In genomic region chr7:7120921-7121601, GRCm38 (mm10) we compare ENCODE assay signal across 8 mouse cellular contexts. TPM values are rescaled to one million over a fixed set of nuclear protein-coding genes. Genes with fewer than 3 reads are reported as not detected.
DNase-seq lines count a peak whose midpoint lies in the region; ATAC-seq and TF ChIP-seq lines count a peak whose summit lies in the region.

Gene Zfp954 (minus strand): TSS chr7:7121488.

- TF ChIP-seq POLR2A in cortical plate, adult 2 months (IDR thresholded peaks at IDR 0.05; ENCODE audit: extremely low read depth, insufficient read depth, low read length) = peak; percentile 72

- peaks cover 45% of the 10 kb centered on the region for H3K36me3 ChIP-seq in megakaryocyte, embryonic 14.5 days (replicated peaks; ENCODE audit: low read length)

- peak; percentile 92 for ATAC-seq in activated CD4-positive, CD25-positive, alpha-beta regulatory T cell, adult 4 months

- DNase-seq in gastrocnemius, adult 8-10 months (ENCODE audit: low spot score in 2 of 2) = peak; percentile 69 to 71
- DNase-seq in hindlimb bud, embryonic 11.5 days (ENCODE audit: extremely low spot score, low read depth, low spot score) = peak; percentile 73
- DNase-seq in left cerebral cortex, adult 8-10 months (ENCODE audit: low spot score in 2 of 2) = peak; percentile 76 to 82
- peak; percentile 90 to 93 for DNase-seq in right cerebral cortex, postnatal 10 days (ENCODE audit: low spot score in 2 of 2)
- DNase-seq in urinary bladder, postnatal 25 days (ENCODE audit: low spot score) = peak; percentile 69

- H3K4me3 ChIP-seq in cortical plate, adult 2 months (ENCODE audit: insufficient read depth, low read length) = peak within 1 kb of the TSS; percentile 71
- peak within 1 kb of the TSS; percentile 97 for H3K4me3 ChIP-seq in megakaryocyte, embryonic 14.5 days (replicated peaks)

- no peaks in the 10 kb centered on the region for H3K27me3 ChIP-seq in megakaryocyte, embryonic 14.5 days (replicated peaks)

- H3K9me3 ChIP-seq in megakaryocyte, embryonic 14.5 days = no peaks in the 10 kb centered on the region

- peak within 1 kb of the TSS; percentile 18; the same call in 1 of the 2 replicates for H3K27ac ChIP-seq in cortical plate, adult 2 months (ENCODE audit: insufficient read depth, low read length)

- peaks cover 1% of the 10 kb centered on the region; the same call in 1 of the 2 replicates for H3K4me1 ChIP-seq in cortical plate, adult 2 months (ENCODE audit: control insufficient read depth, insufficient read depth, low read length)
- peaks cover 28% of the 10 kb centered on the region for H3K4me1 ChIP-seq in megakaryocyte, embryonic 14.5 days

- TF ChIP-seq CTCF in cortical plate, adult 2 months (IDR thresholded peaks at IDR 0.05; ENCODE audit: extremely low read depth, insufficient read depth, low read length) = no peak

RNA-seq across cellular contexts. Expression of gene Zfp954, which starts in this region (rescaled TPM):
- polyA plus RNA-seq in activated CD4-positive, CD25-positive, alpha-beta regulatory T cell, adult 4 months (2017; shearing (Covaris generic)) = 10 to 100 TPM; 23.4 to 23.7 TPM
- polyA plus RNA-seq in cortical plate, adult 2 months (2012; rRNA removed) = 14.3 and 15.6 TPM in 2 replicates
- 1 to 10 TPM; 3.1 to 4.8 (median 3.5) TPM for total RNA-seq in gastrocnemius, adult 8-10 months (2022)
- 10 to 100 TPM; 11.7 to 13.3 (median 12.4) TPM for total RNA-seq in left cerebral cortex, adult 8-10 months (2022)
- polyA plus RNA-seq in megakaryocyte, embryonic 14.5 days (2012; ENCODE audit: insufficient read depth, low replicate concordance) = 1.5 TPM in 1 of 2 replicates, not detected in the other

Comparison
In these comparisons a context has a peak if more than half of its experiments do, and no peak if none do; other contexts are left out.
1. Peak in every context shown above with its lines: DNase-seq, ATAC-seq, H3K4me3 ChIP-seq and H3K27ac ChIP-seq.